Mouse (Mus musculus) heart, postnatal 14 days (tissue): Measurements from ENCODE around the gene Zfp189. TPM values are rescaled to one million over a fixed set of nuclear protein-coding genes. Genes with fewer than 3 reads are reported as not detected.
A peak's percentile ranks its signal among the peaks of the same experiment; 100 is the strongest.

Experiments used
- DNase-seq, 2 experiments: peaks; one replicate each; pipeline ENCODE4 v3.0.0; 2021 to 2022
- intact Hi-C: fragments of 180-260 bp; cut with DNase I; formaldehyde crosslinking; loops from one replicate; pipeline ENCODE4 v1.15.1; 2025
- total RNA-seq, 2 experiments: library from RNA; stranded (reverse); gene quantifications; 2 replicates each; pipeline ENCODE4 v1.2.3; 2021

The Zfp189 gene
- total RNA-seq, 2 experiments from 2014 or later, result 6.4 to 7.6 TPM

- no peak for DNase-seq
- intact Hi-C loops, result no loop called here
Observed at GRCm38 (mm10) chr4:49535036-49535435, 14.1 kb downstream of the Zfp189 start.

- intact Hi-C loops, result no loop called here
- no peak for DNase-seq
Observed at GRCm38 (mm10) chr4:49535675-49536294, 14.8 kb downstream of the Zfp189 start.

- DNase-seq, result no peak
- intact Hi-C loops, result no loop called here
Observed at GRCm38 (mm10) chr4:49536671-49537070, 15.7 kb downstream of the Zfp189 start.

- intact Hi-C loops, result no loop called here
- DNase-seq, result peak; percentile 8 to 26
Observed at GRCm38 (mm10) chr4:49539665-49540064, 18.7 kb downstream of the Zfp189 start.

GRCm38 (mm10) chr4:49540966-49541365 is 20.0 kb downstream of the Zfp189 start:
- intact Hi-C loops, result no loop called here
- DNase-seq, result no peak

GRCm38 (mm10) chr4:49546026-49546425 is 25.1 kb downstream of the Zfp189 start:
- intact Hi-C loops, result no loop called here
- no peak for DNase-seq

GRCm38 (mm10) chr4:49546873-49547543 is 26.0 kb downstream of the Zfp189 start:
- intact Hi-C loops, result no loop called here
- DNase-seq, result no peak

- intact Hi-C loops, result no loop called here
- no peak for DNase-seq
Observed at GRCm38 (mm10) chr4:49547544-49548219, 26.7 kb downstream of the Zfp189 start.

GRCm38 (mm10) chr4:49549383-49549782 is 28.4 kb downstream of the Zfp189 start, which contains the start of gene Aldob:
Gene Aldob (minus strand): TSS chr4:49549546.
- intact Hi-C loops, result no loop called here
- no peak for DNase-seq

GRCm38 (mm10) chr4:49553380-49553779 is 32.4 kb downstream of the Zfp189 start:
- intact Hi-C loops, result no loop called here
- DNase-seq, result no peak

- DNase-seq, result no peak
- intact Hi-C loops, result no loop called here
Observed at GRCm38 (mm10) chr4:49557375-49557774, 36.4 kb downstream of the Zfp189 start.

- no peak for DNase-seq
- intact Hi-C loops, result no loop called here
Observed at GRCm38 (mm10) chr4:49558181-49558580, 37.2 kb downstream of the Zfp189 start.

GRCm38 (mm10) chr4:49559915-49560772 is 39.2 kb downstream of the Zfp189 start:
- peak; percentile 46 to 50 for DNase-seq
- intact Hi-C loops, result no loop called here

GRCm38 (mm10) chr4:49567613-49568012 is 46.6 kb downstream of the Zfp189 start:
- peak; percentile 44 to 72 for DNase-seq
- intact Hi-C loops, result loop anchor here (1.0 to 2.0 kb wide), 2 partner anchors 31 to 60 kb away; no protein-coding TSS in a partner anchor

- intact Hi-C loops, result no loop called here
- no peak for DNase-seq
Observed at GRCm38 (mm10) chr4:49572194-49572593, 51.2 kb downstream of the Zfp189 start.

Other genes starting within 250 kb of the Zfp189 start
- not detected for gene Acnat2, start 113.0 kb upstream of the Zfp189 start, total RNA-seq
- gene Acnat1, start 47.3 kb upstream of the Zfp189 start, total RNA-seq, result not detected
- not detected for gene Baat, start 14.6 kb upstream of the Zfp189 start, total RNA-seq
- gene Mrpl50, start 83 bp upstream of the Zfp189 start, total RNA-seq, result 10 to 100 TPM; 38.8 to 39.1 TPM
- under 1 TPM; 0.10 to 0.17 TPM for gene Aldob, start 28.4 kb downstream of the Zfp189 start, total RNA-seq
- gene Tmem246, start 76.7 kb downstream of the Zfp189 start, total RNA-seq, result 10 to 100 TPM; 40.4 to 43.5 TPM
- 10 to 100 TPM; 36.9 to 37.1 TPM for gene Rnf20, start 110.8 kb downstream of the Zfp189 start, total RNA-seq
- gene Ppp3r2, start 160.8 kb downstream of the Zfp189 start, total RNA-seq, result not detected